Mouse (Mus musculus) R1 (cell line): Measurements from ENCODE around the gene Nrf1.

ENCODE experiments used
- DNase-seq: peaks from one replicate; pipeline ENCODE4 v3.0.0-alpha.2; 2018; ENCODE audit warnings: low read depth, low spot score

The Nrf1 gene

DNA sequence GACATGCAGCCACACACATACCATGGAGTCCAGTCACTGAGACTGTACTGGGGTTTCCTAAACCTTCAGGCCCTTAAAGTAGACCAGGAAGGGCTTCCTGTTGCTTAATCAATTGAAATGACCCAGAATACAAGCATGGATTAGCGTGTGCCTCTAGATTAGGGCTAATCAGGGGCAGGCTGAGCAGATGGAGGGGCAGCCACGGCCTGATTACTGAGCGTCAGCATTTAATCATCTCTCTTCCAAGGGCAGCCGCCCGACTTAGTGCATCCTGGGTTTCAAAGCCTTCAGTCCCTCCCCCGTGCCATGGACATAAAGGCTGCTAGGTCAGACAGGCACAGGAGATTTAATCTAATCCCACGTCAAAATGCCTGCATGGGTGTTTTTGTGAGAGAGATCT is 99.3 kb downstream of the Nrf1 start:
- no peak for DNase-seq

DNA sequence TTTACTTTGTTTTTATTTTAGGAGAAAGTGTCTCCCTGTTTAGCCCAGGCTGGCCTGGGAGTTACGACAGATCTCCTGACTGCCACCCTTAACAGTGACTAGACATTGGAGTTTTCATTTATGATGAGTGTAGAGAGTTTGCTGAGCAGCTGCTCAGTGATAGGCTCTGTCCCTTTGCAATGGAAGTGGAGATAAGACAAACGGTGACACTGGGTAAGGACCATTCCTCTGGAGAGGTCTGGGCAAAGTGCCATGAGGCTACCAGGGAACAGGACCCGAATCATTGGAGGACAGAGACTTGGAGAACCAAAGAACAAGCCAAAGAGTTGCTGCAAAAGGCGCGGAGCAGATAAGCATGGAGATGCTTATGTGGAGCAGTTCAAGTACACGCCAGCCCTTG is 100.0 kb downstream of the Nrf1 start:
- no peak for DNase-seq

DNA sequence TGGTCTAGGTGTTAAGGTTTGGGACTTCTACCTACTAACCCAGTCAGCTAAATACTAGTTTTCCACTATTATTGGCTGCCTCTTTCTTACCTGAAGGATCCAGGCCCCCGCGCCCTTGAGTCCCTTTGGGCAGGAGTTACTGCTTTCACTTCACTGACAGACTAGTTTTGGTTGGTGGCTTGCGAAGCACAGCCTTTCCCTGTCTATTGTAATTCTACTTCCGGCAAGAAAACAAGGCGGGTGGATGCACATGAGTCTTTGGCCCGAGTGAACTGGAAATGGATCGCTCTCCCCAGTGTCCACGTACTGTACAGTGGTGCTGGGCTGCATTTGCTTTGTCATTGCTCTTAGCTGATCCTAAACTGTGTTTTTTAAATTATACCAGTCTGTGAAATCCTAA is 102.7 kb downstream of the Nrf1 start:
- DNase-seq, result peak; percentile 68

DNA sequence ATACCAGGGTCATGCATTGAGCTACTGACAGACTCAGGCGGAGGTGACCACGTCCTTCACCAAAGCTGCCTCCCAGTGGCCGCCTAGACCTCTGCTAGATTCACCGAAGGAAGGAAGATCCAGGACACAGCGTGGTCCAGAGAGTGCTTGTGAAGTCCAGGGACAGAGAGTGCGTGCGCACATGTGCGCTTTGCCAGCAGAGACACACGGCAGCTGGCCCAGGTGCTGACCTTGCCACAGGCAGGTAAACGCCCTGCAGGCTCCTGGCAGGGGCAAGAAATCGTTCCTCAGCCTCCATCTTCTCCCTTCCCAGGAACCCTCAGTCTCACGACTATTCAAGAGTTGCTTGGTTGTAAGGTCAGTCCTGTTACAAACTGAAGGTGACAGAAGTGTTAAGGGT is 104.4 kb downstream of the Nrf1 start:
- DNase-seq, result peak; percentile 70

DNA sequence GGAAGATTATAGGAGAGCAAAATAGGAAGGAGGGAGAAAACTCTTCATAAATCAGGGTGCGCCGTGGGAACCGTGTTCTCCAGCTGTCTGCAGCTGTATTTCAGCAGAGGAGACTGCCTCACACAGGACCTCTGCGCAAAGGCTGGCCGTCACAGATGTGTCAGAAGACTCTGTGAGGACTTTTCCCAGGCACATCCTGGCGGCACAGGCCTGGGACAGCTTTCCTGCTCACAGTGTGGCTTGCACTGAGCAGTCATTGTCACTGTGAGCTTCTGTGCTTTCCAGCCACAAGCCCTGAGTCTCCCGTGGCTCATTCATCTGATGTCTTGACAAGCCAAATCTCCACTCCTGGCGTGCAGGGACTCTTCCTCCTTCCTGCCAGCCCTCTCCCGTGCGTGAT is 104.9 kb downstream of the Nrf1 start:
- DNase-seq, result no peak

DNA sequence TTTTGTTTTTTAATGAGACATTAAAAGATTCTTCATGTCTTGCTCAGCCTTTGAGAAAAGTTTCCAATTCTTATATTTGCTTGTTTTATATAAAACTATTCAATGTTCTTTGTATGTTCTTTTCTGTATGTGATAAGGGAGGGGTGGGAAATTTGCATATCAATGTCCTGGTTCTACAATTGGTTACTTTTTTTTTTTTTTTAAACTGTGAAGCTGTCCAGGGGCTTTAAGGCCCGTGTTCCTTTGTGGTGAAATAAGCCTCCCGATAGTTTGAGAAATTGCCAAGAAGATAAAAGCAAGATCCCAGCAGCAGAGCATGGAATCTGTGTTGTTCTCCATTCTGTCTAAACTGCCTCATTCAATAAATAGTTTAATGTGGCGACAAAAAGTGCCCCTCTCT is 105.3 kb downstream of the Nrf1 start:
- DNase-seq, result no peak

DNA sequence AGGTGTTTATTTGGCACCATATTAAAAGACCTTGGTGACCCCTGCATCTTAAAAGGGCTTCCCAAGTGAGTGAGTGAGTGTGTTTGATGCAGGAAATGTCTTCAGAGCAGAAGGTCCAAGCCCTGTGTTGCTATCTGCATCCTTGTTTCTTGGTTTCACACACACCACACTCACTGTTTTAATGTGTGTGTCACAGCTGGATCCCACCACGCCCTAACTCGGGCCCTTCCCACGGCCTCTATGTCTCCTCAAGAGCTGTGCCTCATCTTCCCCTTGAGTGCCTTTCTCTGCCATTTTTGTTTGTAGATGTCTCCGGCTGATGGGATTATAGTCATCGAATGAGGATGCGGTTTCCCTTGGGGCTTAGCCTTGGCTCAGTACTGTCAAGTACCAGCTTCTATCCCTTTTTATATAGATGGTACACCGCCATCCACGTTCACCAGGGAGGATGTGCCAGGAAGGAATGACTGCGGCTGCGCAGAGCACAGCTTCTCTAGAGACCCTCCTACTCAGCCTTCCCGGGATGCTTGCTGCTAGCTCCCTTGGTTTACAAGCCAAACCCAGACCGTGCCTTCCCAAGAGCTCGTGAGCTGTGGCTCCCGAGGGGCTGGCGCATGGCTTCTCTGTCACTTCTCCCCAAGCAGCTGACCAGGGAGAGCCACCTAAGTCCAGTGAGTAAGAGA is 106.1 kb downstream of the Nrf1 start:
- DNase-seq, result peak; percentile 79

DNA sequence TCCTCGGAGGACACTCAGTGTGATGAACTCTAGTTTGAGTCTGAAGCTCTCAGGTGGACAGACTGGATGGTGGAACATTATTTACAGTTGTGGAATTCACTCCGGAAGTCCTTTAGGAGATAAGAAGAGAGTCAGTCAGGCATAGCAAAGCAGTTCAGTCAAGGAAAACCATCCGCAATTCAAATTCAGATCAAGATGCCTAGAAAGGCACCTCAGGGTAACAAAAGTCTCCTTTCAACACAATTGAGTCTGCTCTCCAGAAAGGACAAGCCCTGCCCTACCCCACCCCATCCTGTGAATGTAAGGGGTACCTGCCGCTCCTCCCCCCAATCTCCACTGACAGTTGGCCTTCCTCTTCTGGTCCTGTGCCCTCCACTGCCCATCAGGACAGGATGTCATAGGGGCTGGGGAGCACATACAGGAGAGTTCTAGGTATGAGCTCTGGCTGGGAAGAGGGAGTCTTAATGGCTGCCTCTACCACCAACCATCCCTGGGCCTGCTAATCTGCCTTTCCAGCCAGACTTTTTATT is 111.8 kb downstream of the Nrf1 start:
- DNase-seq, result peak; percentile 87

DNA sequence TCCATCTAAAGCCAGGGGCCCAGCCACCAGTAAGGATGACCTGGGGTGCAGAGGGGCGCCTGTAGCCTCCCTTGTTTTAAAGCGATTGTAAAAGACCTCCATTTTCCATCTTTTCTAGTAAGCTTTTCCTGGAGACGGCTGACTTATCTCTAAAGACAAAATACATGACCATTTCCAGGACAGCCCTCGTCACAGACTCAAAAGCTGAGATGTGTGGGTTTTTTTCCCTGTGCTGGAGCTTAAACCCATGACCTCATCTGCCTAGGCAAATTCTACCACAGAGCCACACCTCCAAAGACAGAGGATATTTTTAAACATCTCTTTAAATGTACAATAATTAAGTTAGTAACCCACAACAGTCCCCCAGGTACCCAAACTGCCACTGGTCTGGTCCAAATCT is 112.6 kb downstream of the Nrf1 start:
- no peak for DNase-seq

DNA sequence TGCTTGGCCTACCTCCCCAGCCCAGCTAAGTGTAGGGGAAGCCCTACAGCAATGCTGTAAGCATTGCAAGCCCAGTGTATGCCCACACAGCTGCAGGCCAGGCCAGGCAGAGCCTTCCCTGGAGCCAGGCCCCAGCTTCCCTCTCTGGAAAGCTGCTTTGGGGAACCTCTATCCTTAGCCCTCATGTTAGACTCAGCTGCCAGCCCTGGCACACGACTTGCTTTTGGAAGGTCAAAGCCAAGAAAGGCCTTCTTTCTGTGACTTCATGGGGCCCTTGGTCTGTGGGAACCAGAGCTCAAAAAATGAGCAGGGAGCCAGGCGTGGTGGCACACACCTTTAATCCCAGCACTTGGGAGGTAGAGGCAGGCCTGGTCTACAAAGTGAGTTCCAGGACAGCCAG is 113.8 kb downstream of the Nrf1 start:
- DNase-seq, result no peak

DNA sequence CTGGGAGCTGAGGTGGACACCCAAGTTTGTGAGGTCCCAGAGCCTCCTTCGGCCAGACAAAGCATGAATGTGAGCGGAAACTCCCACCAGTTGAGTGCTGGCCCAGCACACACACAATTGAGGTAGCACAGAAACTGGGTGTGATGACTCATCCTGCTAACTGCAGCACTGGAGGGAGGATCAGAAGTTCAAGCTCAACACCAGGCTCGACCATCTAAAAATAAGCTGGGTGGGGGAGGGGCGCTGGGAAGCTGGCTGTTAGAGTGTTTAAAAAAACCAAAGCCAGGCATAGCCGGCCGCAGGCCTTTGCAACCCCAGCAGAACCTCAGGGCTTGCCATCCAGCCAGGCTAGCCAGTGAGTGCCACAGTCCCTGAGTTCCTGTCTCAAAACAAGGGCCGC is 114.3 kb downstream of the Nrf1 start:
- DNase-seq, result peak; percentile 85

DNA sequence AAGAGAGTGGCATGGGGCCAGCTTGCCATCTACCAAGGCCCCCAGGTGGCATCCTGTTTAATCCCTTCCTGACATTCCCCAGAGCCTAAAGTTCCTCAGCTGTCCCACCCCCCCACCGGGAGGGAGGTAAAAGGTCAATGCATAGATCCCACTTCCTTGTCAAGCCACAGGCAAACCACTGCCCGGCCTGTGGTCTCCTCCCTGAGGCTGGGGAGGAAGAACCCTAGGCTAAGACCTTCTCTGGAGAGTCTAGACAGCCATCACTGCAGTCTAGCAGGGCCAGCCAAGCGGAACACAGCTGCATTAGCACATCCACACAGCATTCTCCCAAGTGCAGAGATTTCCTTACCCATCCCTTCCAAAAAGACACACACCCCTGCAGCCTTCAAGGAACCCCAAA is 118.6 kb downstream of the Nrf1 start:
- DNase-seq, result peak; percentile 75

DNA sequence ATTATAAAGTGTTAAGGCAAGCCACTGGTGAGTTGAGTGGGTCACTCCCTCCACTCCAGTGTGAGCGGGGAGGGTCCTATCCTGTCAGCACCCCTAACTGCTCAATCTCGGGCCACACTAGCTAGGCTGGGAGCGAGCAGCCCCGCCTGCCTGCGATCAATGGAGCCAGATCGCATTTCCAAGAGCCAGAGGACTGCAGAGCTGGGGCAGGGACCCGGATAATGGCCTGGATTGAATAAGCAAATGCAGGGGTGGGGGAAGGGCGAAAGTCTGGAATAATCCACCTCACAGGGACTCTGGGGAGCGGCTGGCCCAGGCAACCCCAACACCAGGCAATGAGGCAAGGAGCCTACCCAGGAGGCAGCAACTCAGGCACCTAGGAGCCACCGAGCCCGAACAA is 119.4 kb downstream of the Nrf1 start:
- peak; percentile 93 for DNase-seq

DNA sequence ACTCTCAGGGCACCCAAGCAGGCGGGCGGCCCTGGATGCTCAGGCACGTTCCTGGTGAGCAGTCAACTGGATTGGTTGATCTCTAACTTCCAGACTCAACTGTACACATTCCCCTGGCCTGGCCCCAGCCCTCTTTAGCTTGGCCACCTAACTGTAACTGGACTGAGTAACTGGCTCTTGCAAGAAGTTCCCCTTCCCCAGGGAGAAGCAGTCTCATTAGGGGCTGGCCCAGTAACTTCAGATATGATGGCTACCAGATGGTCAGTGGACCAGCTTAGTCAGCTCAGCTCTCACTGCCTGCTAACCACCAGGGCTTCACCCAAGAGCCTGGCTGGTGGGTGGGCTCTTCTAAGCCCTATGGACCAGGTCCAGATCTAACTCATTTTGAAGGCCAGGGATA is 120.5 kb downstream of the Nrf1 start:
- DNase-seq, result no peak

DNA sequence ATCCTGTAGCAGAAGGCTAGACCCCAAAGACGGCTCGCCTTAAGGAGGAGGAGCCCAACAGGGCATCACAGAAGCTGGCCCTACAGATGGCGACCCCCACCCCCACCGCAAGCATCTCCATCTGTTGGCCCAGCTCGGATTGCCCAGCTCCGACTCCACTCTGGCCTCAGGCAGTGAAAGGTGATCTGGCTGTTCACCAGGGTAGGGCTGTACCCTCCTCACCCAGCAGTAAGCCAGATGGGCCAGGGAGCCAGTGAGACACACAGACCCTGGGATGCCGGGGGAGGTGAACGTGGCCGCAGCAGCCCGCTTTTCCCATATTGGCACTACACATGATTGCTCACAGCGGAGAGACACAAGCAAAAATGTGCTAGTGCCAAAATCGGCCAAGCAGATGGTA is 121.4 kb downstream of the Nrf1 start:
- DNase-seq, result no peak

DNA sequence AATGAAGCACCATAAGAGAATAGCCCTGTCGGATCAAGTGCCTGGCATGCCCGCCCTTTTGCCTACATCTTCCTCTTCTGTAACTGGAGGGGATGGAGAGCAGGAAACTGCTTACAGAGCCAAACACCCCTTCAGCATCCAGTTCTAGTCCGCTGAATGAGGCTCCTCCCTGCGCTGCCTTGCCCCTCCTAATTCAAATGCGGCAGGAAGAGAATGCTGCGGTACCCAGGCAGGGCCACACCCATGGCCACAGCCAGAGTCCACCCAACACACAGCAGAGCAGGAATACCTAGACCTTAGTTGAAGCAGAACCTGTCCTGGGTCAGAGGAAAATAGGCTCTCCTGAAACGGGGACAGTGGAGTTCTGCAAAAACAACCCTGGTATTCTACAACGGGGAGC is 123.4 kb downstream of the Nrf1 start:
- DNase-seq, result peak; percentile 84

DNA sequence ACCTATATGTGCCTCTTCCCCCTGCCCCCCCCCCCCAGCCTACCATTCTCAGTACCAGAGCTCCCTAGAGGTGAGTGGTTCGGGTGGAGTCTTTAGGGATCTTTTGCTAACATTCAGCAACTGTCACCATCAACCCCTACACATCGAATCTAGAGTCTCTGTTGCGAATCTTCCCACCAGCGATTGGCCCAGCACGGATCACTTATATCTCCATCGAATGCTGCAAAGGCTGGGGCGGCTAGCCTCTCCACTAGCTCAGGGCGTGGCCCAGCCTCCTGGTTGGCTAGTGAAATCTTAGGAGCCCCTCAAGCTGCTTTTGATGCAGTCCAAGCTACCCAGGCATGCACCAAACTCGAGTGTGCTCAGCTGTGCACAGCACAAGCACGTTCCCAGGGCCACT is 124.2 kb downstream of the Nrf1 start:
- no peak for DNase-seq

DNA sequence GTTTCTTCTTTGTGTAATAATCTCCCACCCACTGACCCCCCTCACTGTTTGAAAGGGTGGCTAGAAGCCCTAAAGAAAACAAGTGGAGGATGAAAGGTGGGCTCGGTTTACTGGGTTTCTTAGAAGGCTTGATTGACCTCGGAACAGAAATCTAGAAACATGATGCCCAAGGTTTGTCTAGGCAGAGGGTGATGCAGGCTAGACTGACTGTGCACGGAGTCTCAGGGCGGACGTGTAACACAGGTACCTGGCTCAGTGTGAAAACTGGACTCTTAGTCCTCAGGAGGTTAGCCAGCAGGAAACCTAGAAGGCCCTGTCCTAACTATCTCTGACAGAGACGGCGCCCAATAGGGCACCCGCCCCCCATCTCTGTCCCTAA is 124.6 kb downstream of the Nrf1 start:
- no peak for DNase-seq

DNA sequence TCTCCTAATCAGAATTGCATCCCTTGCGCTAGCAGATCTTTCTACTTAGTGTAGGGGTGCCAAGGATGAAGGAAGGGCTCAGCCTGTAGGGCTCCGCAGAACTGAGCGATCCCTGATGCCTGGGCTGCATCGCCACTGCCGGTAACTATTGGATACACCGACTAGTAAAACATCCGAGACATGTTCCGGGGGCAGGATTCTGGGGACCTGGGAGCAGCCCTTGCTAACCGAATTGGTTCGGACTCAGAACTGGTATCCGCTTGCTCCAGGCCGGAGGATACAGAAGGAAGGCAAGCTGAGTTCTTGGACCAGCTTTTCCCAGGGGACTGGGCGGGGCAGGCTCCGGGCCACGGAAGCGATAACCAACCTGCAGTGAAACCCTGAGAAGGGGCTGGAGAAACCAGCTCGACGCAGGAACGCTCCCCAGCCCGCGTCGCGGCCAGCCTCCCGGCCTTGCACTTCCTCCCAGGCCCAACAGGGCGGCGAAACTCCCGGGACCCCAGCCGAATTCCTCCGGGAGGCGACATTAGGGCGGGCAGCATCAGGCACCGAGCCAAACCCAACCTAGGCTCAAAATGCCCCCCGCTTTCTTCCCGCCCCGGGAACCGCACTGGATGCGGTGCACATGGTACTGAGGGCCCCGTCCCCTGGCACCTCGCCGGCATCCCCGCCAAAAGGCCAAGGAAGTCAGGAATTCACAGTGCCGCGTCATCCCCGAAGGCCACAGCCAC is 125.2 kb downstream of the Nrf1 start:
- peak; percentile 81 for DNase-seq

DNA sequence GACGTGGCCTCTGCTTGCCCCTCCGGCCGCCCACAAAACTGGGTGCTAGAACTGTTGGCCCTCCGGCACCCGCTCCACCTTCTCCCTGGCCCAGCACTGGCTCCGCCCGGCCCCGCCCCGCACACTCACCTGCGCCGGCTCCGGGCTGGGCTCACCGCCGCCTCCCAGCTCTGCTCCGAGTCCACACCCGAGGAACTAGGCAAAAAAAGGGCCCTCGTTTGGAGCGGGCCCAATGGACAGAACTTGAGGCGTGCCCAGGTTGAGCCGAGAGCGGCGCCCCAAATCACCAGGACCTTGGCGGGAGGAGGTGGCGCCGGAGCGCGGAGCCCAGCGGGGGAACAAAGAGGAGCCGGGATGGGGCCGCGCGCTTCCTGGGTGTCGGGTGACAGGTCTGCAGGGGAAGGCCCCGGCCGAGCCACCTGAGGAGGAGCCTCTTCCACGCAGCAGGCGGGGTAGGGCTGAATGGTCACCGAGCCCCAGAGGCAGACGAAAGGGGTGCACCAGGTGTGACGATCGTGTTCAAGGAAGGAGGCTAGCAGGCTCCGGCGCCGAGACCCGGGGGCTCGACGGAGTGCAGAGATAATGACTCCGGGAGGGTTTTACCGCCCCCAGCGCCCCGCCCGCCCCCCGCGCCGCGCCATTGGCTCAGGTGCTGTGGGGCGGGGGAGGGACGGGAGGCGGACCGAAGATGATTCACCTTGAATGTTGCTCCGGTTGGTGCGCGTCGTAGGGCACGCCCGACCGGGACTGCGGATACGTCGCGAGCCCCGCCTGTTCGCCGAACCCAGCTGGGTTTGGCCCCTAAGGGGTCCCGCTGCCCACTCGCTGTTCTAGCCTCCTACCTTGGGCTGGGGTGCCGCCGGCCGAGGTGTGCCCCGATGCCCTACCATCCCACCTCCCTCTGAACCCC is 126.0 kb downstream of the Nrf1 start:
- DNase-seq, result peak; percentile 95

DNA sequence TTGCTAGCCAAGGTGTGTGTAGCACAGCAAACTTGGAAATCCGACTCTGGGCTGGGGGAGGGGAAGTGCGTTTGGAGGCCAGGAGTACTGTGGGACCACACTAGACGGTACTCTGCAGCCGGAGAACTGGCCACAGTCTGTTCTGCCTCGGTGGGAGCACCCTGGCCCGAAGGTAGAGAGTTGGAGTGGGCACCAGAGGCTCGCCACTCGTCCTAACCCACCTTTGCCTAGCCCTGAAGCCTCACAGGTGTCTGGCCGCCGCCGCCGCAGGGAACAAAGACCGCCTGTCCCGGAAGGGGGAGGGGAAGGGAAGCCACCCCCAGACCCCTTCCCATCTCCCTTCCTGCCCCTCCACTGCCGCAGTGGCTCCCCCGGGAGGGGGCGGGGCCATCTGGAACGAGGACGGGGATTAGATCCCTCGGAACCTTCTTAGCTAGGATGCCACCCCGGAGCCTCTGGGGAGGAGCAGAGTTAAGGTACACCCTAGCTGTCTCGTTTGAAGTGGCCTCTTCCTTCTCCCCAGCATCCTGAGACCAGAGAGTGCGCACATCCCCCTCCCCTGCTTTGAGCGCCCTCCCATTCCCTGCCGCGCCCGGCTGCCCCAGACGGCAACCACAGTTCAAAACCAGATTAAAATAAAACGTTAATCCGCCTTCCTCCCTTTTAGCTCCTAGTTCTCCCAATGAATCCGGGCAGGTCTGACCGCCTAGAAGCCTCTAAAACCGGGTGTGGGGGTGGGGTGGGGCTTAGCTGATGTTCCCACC is 126.9 kb downstream of the Nrf1 start:
- DNase-seq, result peak; percentile 96
